Comparison of ENCODE assay signal across 24 mouse cellular contexts in genomic region chr9:63751325-63751724, GRCm38 (mm10).
"Had no signal": no experiment of that assay in that cellular context is flagged by ENCODE, and none has a peak within 500 bp of the region (broad histone marks: within the 10 kb centered on the region; RNA-seq: fewer than 3 reads in every experiment).

No protein-coding gene starts in this region.

- H3K36me3 ChIP-seq: heart, embryonic 12.5 days; intestine, embryonic 15.5 days had no signal

- H3K9me3 ChIP-seq: heart, embryonic 10.5 days; heart, embryonic 12.5 days; hindbrain, embryonic 10.5 days; hindbrain, embryonic 12.5 days; intestine, embryonic 15.5 days; limb, embryonic 10.5 days; limb, embryonic 12.5 days had no signal

- H3K27me3 ChIP-seq: heart, embryonic 12.5 days; hindbrain, embryonic 12.5 days; intestine, embryonic 15.5 days; limb, embryonic 12.5 days had no signal

- H3K27ac ChIP-seq: gastrocnemius, adult 2 months; hindbrain, embryonic 12.5 days; layer of hippocampus, adult 2 months; left cerebral cortex, adult 2 months had no signal

- ATAC-seq: forebrain, embryonic 16.5 days; hindbrain, embryonic 16.5 days; inflammation-experienced regulatory T-cells, adult 6 months; intestine, embryonic 15.5 days; intestine, postnatal 0 days had no signal

- H3K4me3 ChIP-seq: gastrocnemius, adult 2 months; heart, embryonic 10.5 days; heart, embryonic 12.5 days; hindbrain, embryonic 12.5 days; intestine, embryonic 15.5 days; layer of hippocampus, adult 2 months; left cerebral cortex, adult 2 months; limb, embryonic 10.5 days; limb, embryonic 12.5 days had no signal

- DNase-seq: gastrocnemius, adult 2 months; gastrocnemius, postnatal 10 days; gastrocnemius, postnatal 25 days; heart, postnatal 10 days; heart, postnatal 4 days; kidney, adult 18-20 months; kidney, adult 8-10 months; kidney, postnatal 10 days; kidney, postnatal 4 days; liver had no signal

- H3K4me2 ChIP-seq: hindbrain, embryonic 12.5 days; limb, embryonic 12.5 days; liver, embryonic 11.5 days had no signal

- H3K9ac ChIP-seq: hindbrain, embryonic 12.5 days; intestine, embryonic 15.5 days; limb, embryonic 12.5 days had no signal
